Mouse (Mus musculus) liver, embryonic 12.5 days (tissue): Measurements from ENCODE around the gene Rnf223. TPM values are rescaled to one million over a fixed set of nuclear protein-coding genes. Genes with fewer than 3 reads are reported as not detected.
A peak's percentile ranks its signal among the peaks of the same experiment; 100 is the strongest.

ENCODE experiments used
- ATAC-seq: fragments of 200-750 bp; cut with Nextera tagmentation; 2 replicates; pipeline ENCODE4 v1.8.0; 2017; ENCODE audit warnings: moderate number of reproducible peaks, mild to moderate bottlenecking, moderate library complexity
- H3K27ac ChIP-seq: fragments of 300-500 bp; sonication (generic); 2 replicates; pipeline ENCODE4 v1.5.1; 2016; ENCODE audit warnings: mild to moderate bottlenecking
- H3K27me3 ChIP-seq: fragments of 300-500 bp; sonication (generic); replicated peaks from 2 replicates; pipeline ENCODE4 v1.6.1; 2016; ENCODE audit warnings: mild to moderate bottlenecking, moderate library complexity
- H3K36me3 ChIP-seq: fragments of 300-500 bp; sonication (generic); 2 replicates; pipeline ENCODE4 v1.6.1; 2016; ENCODE audit warnings: mild to moderate bottlenecking, moderate library complexity
- H3K4me1 ChIP-seq: fragments of 300-500 bp; sonication (generic); 2 replicates; pipeline ENCODE4 v1.6.1; 2016
- H3K4me2 ChIP-seq: fragments of 300-500 bp; sonication (generic); 2 replicates; pipeline ENCODE4 v1.6.1; 2016; ENCODE audit warnings: mild to moderate bottlenecking, moderate library complexity
- H3K4me3 ChIP-seq: fragments of 300-500 bp; sonication (generic); 2 replicates; pipeline ENCODE4 v1.5.1; 2016; ENCODE audit warnings: mild to moderate bottlenecking, moderate library complexity
- H3K9ac ChIP-seq: fragments of 300-500 bp; sonication (generic); 2 replicates; pipeline ENCODE4 v1.6.1; 2016; ENCODE audit warnings: mild to moderate bottlenecking, moderate library complexity
- H3K9me3 ChIP-seq: fragments of 300-500 bp; sonication (generic); replicated peaks from 2 replicates; pipeline ENCODE4 v1.6.1; 2016; ENCODE audit warnings: mild to moderate bottlenecking, moderate library complexity
- WGBS: fragments of 180-500 bp; shearing (Covaris S2); methylation state at CpG from one replicate; pipeline ENCODE4 v1.1.7; 2016; ENCODE audit not compliant: insufficient replicate concordance; 5-methylcytosine and 5-hydroxymethylcytosine counted together
- polyA plus RNA-seq: library from polyadenylated mRNA; unstranded; fragments of >200 nt; fragmentation: Nextera tagmentation; extraction: Ambion mirVana; gene quantifications from 2 replicates; pipeline ENCODE4 v1.2.1, GENCODE M21; 2016

Rnf223 gene
- polyA plus RNA-seq, 1 experiment from 2014 or later = 0.06 TPM

- Histone ChIP-seq H3K4me1 (0 out of 2 replicates have a peak, but pooled peaks cover 5% of the 10 kb centered on the region), H3K4me3 (no peak overlapping the region), H3K9me3 (no peaks in the 10 kb centered on the region), H3K27ac (no peak overlapping the region), H3K9ac (no peak overlapping the region), H3K4me2 (no peak overlapping the region), H3K36me3 (no peaks in the 10 kb centered on the region), H3K27me3 (no peaks in the 10 kb centered on the region; the same call in 1 of the 2 replicates)
- 55% methylated on average over 6 of the region's 6 CpGs for WGBS
- ATAC-seq = no peak
Observed at GRCm38 (mm10) chr4:156099427-156099826, 30.9 kb upstream of the Rnf223 start.

DNA sequence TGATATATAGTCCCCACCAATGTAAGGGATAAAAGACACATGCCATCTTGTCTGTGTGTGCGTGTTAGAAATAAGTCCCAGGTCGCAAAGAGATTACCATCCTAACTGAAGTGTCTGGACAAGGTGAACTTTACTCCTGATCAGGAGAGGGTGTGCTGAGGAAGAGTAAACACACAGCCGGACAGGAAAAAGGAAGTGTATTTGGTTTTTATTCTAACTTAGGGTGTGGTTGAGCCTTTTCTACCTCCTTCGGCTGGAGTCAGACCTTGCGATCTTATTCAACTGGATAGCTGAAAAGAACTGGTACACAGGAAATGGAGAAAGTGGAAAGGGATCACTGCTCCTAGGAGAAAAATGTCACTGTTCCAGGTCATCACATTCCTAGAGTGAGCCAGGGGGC lies 29.8 kb upstream of the Rnf223 start:
- no peaks in the 10 kb centered on the region for H3K36me3 ChIP-seq
- no peaks in the 10 kb centered on the region; the same call in 1 of the 2 replicates for H3K27me3 ChIP-seq
- no peak for ATAC-seq
- no peaks in the 10 kb centered on the region for H3K9me3 ChIP-seq
- no peak overlapping the region for H3K27ac ChIP-seq
- WGBS = 67% methylated on average over 5 of the region's 5 CpGs
- 0 out of 2 replicates have a peak, but pooled peaks cover 5% of the 10 kb centered on the region for H3K4me1 ChIP-seq
- H3K4me2 ChIP-seq = no peak overlapping the region
- H3K9ac ChIP-seq = no peak overlapping the region
- no peak overlapping the region for H3K4me3 ChIP-seq

- Histone ChIP-seq H3K4me3 (no peak overlapping the region), H3K36me3 (no peaks in the 10 kb centered on the region), H3K27ac (no peak overlapping the region), H3K27me3 (no peaks in the 10 kb centered on the region; the same call in 1 of the 2 replicates), H3K9me3 (no peaks in the 10 kb centered on the region), H3K9ac (no peak overlapping the region), H3K4me2 (no peak overlapping the region), H3K4me1 (0 out of 2 replicates have a peak, but pooled peaks cover 5% of the 10 kb centered on the region)
- 37% methylated on average over 3 of the region's 3 CpGs for WGBS
- ATAC-seq = no peak
Observed at GRCm38 (mm10) chr4:156101481-156101903, 28.8 kb upstream of the Rnf223 start.

DNA sequence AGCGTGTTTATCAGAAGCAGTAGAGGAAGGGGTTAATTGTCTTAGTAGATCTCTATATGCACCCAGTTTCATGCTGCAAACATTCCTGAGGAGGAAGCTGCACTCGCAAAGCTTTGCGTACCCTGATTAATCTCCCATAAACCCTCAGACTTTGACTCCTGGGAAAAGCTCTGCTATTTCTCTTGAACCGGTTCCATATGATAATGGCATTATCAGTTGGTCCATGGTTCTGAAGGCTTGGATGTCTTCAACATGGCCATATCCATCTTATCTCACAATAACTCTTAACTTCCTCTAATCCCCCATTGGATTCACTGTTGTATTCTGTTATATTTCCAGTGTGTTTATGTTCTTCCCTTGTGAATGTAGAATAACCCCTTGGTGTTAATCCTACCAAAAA lies 27.0 kb upstream of the Rnf223 start:
- Histone ChIP-seq H3K4me3 (no peak overlapping the region), H3K27ac (no peak overlapping the region), H3K36me3 (no peaks in the 10 kb centered on the region), H3K4me1 (peaks cover 8% of the 10 kb centered on the region), H3K9me3 (no peaks in the 10 kb centered on the region), H3K27me3 (no peaks in the 10 kb centered on the region), H3K9ac (no peak overlapping the region), H3K4me2 (no peak overlapping the region)
- 51% methylated on average over 4 of the region's 4 CpGs for WGBS
- no peak for ATAC-seq

GRCm38 (mm10) chr4:156108606-156109546 lies 21.4 kb upstream of the Rnf223 start:
- H3K4me2 ChIP-seq = peak overlapping the region; percentile 70
- H3K36me3 ChIP-seq = peaks cover 7% of the 10 kb centered on the region; the same call in 1 of the 2 replicates
- peaks cover 38% of the 10 kb centered on the region for H3K4me1 ChIP-seq
- 25% methylated on average over 13 of the region's 13 CpGs for WGBS
- H3K27ac ChIP-seq = peak overlapping the region; percentile 75
- H3K27me3 ChIP-seq = no peaks in the 10 kb centered on the region
- H3K4me3 ChIP-seq = peak overlapping the region; percentile 80
- no peaks in the 10 kb centered on the region for H3K9me3 ChIP-seq
- H3K9ac ChIP-seq = peak overlapping the region; percentile 63
- peak; percentile 35; the same call in 1 of the 2 replicates for ATAC-seq

DNA sequence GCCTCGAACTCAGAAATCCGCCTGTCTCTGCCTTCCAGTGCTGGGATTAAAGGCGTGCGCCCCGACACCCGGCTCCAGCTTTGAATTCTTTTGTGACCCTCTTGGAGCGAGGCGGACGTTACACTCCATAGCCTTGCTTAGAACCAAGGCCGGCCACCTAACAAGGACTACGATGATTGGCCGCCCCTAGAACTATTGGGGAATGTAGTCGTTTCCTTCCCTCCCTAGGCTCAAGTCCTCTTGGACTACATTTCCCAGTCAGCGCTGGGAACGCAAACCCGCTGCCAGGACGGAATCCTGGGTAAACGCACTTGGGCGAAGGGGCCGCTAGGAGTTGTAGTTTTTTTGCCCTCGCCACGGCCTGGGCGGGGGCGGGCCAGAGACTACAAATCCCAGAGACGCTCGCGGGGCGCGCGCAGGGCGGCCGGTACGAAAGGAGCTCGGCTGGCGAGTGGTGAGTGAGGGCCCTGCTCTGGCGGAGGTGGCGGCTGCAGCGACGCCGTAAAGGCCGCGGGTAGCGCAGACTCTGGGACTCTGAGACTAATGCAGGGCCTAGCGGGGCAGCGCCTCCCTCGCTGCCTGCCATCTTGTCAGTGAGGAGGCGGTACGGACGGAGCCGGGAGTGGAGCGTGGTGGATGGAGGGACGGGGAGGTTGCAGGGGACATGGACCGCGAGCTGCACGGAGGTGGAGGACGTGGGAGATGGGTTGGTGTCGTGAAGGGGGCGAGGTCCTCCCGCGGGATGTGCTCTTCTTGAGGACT lies 20.6 kb upstream of the Rnf223 start, which contains the start of gene 9430015G10Rik:
Gene 9430015G10Rik, plus strand, starts transcription at position 413 of the 762 bp plus-strand sequence.
- Histone ChIP-seq H3K4me2 (peak within 1 kb of the TSS; percentile 72), H3K4me1 (peaks cover 38% of the 10 kb centered on the region), H3K27me3 (no peaks in the 10 kb centered on the region), H3K36me3 (peaks cover 15% of the 10 kb centered on the region), H3K27ac (peak within 1 kb of the TSS; percentile 92), H3K9me3 (no peaks in the 10 kb centered on the region), H3K4me3 (peak within 1 kb of the TSS; percentile 80), H3K9ac (peak within 1 kb of the TSS; percentile 88)
- under 1% methylated on average over 60 of the region's 60 CpGs for WGBS
- peak; percentile 98 for ATAC-seq

DNA sequence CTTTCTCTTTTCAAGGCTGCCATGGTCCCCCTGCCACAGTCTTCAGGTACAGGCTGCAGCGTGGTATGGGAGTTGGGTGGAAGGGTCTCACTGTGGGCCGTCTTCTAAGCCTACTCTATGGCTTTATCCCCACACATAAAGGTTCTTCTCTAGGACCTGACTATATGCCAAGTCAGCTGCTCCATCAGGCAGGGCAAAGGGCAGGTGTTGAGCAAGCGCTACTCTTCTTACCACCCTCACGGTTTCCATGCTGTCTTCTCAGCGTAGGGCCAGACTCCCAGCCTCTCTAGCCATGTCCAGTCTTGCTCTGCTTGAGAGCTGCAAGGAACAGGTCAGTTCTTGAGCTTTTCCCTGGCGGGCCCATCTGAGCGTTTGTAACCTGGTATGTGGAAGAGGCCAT lies 6.2 kb upstream of the Rnf223 start:
- H3K36me3 ChIP-seq = peaks cover 82% of the 10 kb centered on the region
- 88% methylated on average over 7 of the region's 7 CpGs for WGBS
- no peaks in the 10 kb centered on the region for H3K9me3 ChIP-seq

GRCm38 (mm10) chr4:156125393-156125792 lies 4.9 kb upstream of the Rnf223 start:
- WGBS = 84% methylated on average over 6 of the region's 6 CpGs
- Histone ChIP-seq H3K9me3 (no peaks in the 10 kb centered on the region), H3K9ac (no peak overlapping the region), H3K4me3 (no peak overlapping the region), H3K4me2 (no peak overlapping the region), H3K36me3 (peaks cover 69% of the 10 kb centered on the region), H3K27me3 (no peaks in the 10 kb centered on the region), H3K4me1 (peaks cover 17% of the 10 kb centered on the region), H3K27ac (no peak overlapping the region)
- no peak for ATAC-seq

More for the DNA sequence above, 6.2 kb upstream of the Rnf223 start:
- no peaks in the 10 kb centered on the region for H3K27me3 ChIP-seq
- H3K4me2 ChIP-seq = no peak overlapping the region
- no peak overlapping the region for H3K4me3 ChIP-seq
- no peak overlapping the region for H3K9ac ChIP-seq
- no peak for ATAC-seq
- peaks cover 17% of the 10 kb centered on the region for H3K4me1 ChIP-seq
- H3K27ac ChIP-seq = no peak overlapping the region

- H3K27ac ChIP-seq = no peak overlapping the region
- 71% methylated on average over 7 of the region's 7 CpGs for WGBS
- H3K27me3 ChIP-seq = no peaks in the 10 kb centered on the region
- peaks cover 55% of the 10 kb centered on the region for H3K36me3 ChIP-seq
- 0 out of 2 replicates have a peak overlapping the region, but pooled peaks have one; percentile 4 for H3K9ac ChIP-seq
- H3K4me1 ChIP-seq = peaks cover 17% of the 10 kb centered on the region
- no peak overlapping the region for H3K4me2 ChIP-seq
- no peaks in the 10 kb centered on the region for H3K9me3 ChIP-seq
- H3K4me3 ChIP-seq = no peak overlapping the region
- peak; percentile 25; the same call in 1 of the 2 replicates for ATAC-seq
Observed at GRCm38 (mm10) chr4:156126841-156127240, 3.5 kb upstream of the Rnf223 start.

- Histone ChIP-seq H3K27ac (no peak overlapping the region), H3K9ac (no peak overlapping the region), H3K4me2 (no peak overlapping the region), H3K36me3 (peaks cover 36% of the 10 kb centered on the region), H3K4me1 (peaks cover 19% of the 10 kb centered on the region), H3K9me3 (no peaks in the 10 kb centered on the region), H3K27me3 (no peaks in the 10 kb centered on the region), H3K4me3 (no peak overlapping the region)
- 72% methylated on average over 5 of the region's 5 CpGs for WGBS
- no peak for ATAC-seq
Observed at GRCm38 (mm10) chr4:156128746-156129145, 1.6 kb upstream of the Rnf223 start.

- H3K4me3 ChIP-seq = no peak overlapping the region
- no peaks in the 10 kb centered on the region for H3K27me3 ChIP-seq
- H3K9me3 ChIP-seq = no peaks in the 10 kb centered on the region
- ATAC-seq = no peak
- H3K4me2 ChIP-seq = no peak overlapping the region
- H3K4me1 ChIP-seq = peaks cover 10% of the 10 kb centered on the region
- H3K9ac ChIP-seq = no peak overlapping the region
- peaks cover 14% of the 10 kb centered on the region for H3K36me3 ChIP-seq
- no peak overlapping the region for H3K27ac ChIP-seq
- 71% methylated on average over 10 of the region's 10 CpGs for WGBS
Observed at GRCm38 (mm10) chr4:156130940-156131339, 627 bp downstream of the Rnf223 start.
